Comparison of ENCODE assay signal across 10 mouse cellular contexts in genomic region chr12:17097800-17098271, GRCm38 (mm10).
DNase-seq lines count a peak whose midpoint lies in the region; ATAC-seq lines count a peak whose summit lies in the region.
"Had no signal": no experiment of that assay in that cellular context is flagged by ENCODE, and none has a peak within 500 bp of the region (broad histone marks: within the 10 kb centered on the region; RNA-seq: fewer than 3 reads in every experiment).

No protein-coding gene starts in this region.

- no peaks in the 10 kb centered on the region for H3K27me3 ChIP-seq in lung, embryonic 16.5 days (ENCODE audit: control insufficient read depth, insufficient read depth, low read depth, low read length)
- H3K27me3 ChIP-seq: liver, embryonic 13.5 days had no signal

- no peak overlapping the region for H3K9ac ChIP-seq in lung, embryonic 16.5 days (ENCODE audit: low read length)
- H3K9ac ChIP-seq: liver, embryonic 13.5 days had no signal

- H3K4me2 ChIP-seq in lung, embryonic 16.5 days (ENCODE audit: low read depth, low read length) = peak overlapping the region; percentile 24; the same call in 1 of the 2 replicates
- H3K4me2 ChIP-seq: liver, embryonic 13.5 days had no signal

- WGBS in lung, embryonic 16.5 days = 32% methylated on average over 15 of the region's 15 CpGs

- intact Hi-C loops in left cerebral cortex, postnatal 25 days (cut with DNase I) = no loop called here

- no peak overlapping the region for H3K27ac ChIP-seq in lung, embryonic 16.5 days (ENCODE audit: low read length)
- H3K27ac ChIP-seq: liver, embryonic 13.5 days had no signal

- H3K9me3 ChIP-seq in lung, embryonic 16.5 days (ENCODE audit: control insufficient read depth, low read length) = no peaks in the 10 kb centered on the region
- H3K9me3 ChIP-seq: liver, embryonic 13.5 days had no signal

- peaks cover 7% of the 10 kb centered on the region; the same call in 1 of the 2 replicates for H3K4me1 ChIP-seq in lung, embryonic 16.5 days (replicated peaks; ENCODE audit: control insufficient read depth, insufficient read depth, low read length)
- H3K4me1 ChIP-seq: liver, embryonic 13.5 days had no signal

- no peak for ATAC-seq in lung, embryonic 16.5 days (ENCODE audit: low read depth)

- no peak overlapping the region for H3K4me3 ChIP-seq in lung, embryonic 16.5 days (ENCODE audit: low read length)
- H3K4me3 ChIP-seq: liver, embryonic 13.5 days had no signal

- DNase-seq in lung, postnatal 14 days = no peak
- DNase-seq in frontal cortex, adult 2 months (ENCODE audit: extremely low spot score in 1 of 2, low spot score in 1 of 2) = peak; percentile 58 to 72
- peak; percentile 49 to 67 for DNase-seq in left cerebral cortex, postnatal 25 days (ENCODE audit: low spot score in 2 of 2)
- peak; percentile 37 to 46 for DNase-seq in right cerebral cortex, postnatal 36 days (ENCODE audit: low spot score in 2 of 2)
- no peak for DNase-seq in MN1 (ENCODE audit: low spot score)
- DNase-seq in urinary bladder, postnatal 25 days (ENCODE audit: low spot score) = no peak
- DNase-seq in urinary bladder, postnatal 4 days (ENCODE audit: low spot score in 2 of 2) = no peak
- DNase-seq: liver, embryonic 13.5 days; thymus, postnatal 14 days had no signal

- no peaks in the 10 kb centered on the region for H3K36me3 ChIP-seq in lung, embryonic 16.5 days (ENCODE audit: control insufficient read depth, insufficient read depth, low read length)
- H3K36me3 ChIP-seq: liver, embryonic 13.5 days had no signal

Comparison
In these comparisons a context has a peak if more than half of its experiments do, and no peak if none do; other contexts are left out.
1. DNase-seq: peak in frontal cortex, adult 2 months (2 of 2), left cerebral cortex, postnatal 25 days (2 of 2) and right cerebral cortex, postnatal 36 days (2 of 2); none in lung, postnatal 14 days (single experiment), MN1 (single experiment), urinary bladder, postnatal 25 days (single experiment) and urinary bladder, postnatal 4 days (0 of 2).